Comparison of ENCODE assay signal across 7 mouse cellular contexts in the genomic region with DNA sequence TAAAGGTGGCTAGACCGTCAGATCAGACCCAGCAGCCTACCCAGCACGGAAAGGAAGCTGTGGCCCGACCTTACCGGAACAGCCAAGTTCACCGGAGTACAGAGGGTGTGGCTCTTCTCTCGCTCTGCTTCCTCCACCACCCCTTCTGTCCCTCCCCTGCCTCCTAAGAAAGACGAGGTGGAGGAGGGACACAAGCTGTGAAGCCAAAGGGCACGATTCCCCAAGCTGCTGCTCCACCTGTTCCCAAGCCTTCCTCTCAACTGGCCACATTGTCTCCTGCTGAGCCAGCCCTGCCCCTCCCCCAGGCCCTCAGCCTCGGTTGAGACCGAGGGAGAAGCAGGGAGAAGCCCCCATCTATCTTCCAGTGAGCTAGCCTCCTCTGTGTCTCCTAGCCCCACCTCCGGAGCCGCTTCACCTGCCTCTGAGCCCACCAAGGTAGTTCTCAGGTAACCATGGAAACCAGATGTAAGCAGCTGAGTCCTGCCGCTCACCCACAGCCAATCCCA. TPM values are rescaled to one million over a fixed set of nuclear protein-coding genes. Genes with fewer than 3 reads are reported as not detected.
A peak's percentile ranks its signal among the peaks of the same experiment; 100 is the strongest.
DNase-seq lines count a peak whose midpoint lies in the region; ATAC-seq lines count a peak whose summit lies in the region.

No protein-coding gene starts in this region.

- ATAC-seq in CD4-positive, CD25-positive, alpha-beta regulatory T cell, adult 4 months: peak; percentile 77
- no peak for ATAC-seq in hindbrain, embryonic 13.5 days (ENCODE audit: low FRiP score)
- ATAC-seq in limb, embryonic 13.5 days (ENCODE audit: low FRiP score, low read depth): no peak
- ATAC-seq in midbrain, embryonic 15.5 days (replicated peaks): peak; percentile 63
- ATAC-seq in erythroid progenitor cell, adult 5-6 weeks (replicated peaks; ENCODE audit: low FRiP score, poor library complexity, severe bottlenecking): no peak

- no peaks in the 10 kb centered on the region for H3K27me3 ChIP-seq in hindbrain, embryonic 13.5 days
- no peaks in the 10 kb centered on the region for H3K27me3 ChIP-seq in limb, embryonic 13.5 days
- no peaks in the 10 kb centered on the region for H3K27me3 ChIP-seq in midbrain, embryonic 15.5 days (replicated peaks)

- peaks cover 87% of the 10 kb centered on the region for H3K36me3 ChIP-seq in hindbrain, embryonic 13.5 days
- peaks cover 60% of the 10 kb centered on the region for H3K36me3 ChIP-seq in limb, embryonic 13.5 days
- H3K36me3 ChIP-seq in midbrain, embryonic 15.5 days (replicated peaks): peaks cover 37% of the 10 kb centered on the region

- 0 out of 2 replicates have a peak overlapping the region, but pooled peaks have one; percentile 9 for H3K9ac ChIP-seq in hindbrain, embryonic 13.5 days
- no peak overlapping the region for H3K9ac ChIP-seq in limb, embryonic 13.5 days
- peak overlapping the region; percentile 4; the same call in 1 of the 2 replicates for H3K9ac ChIP-seq in midbrain, embryonic 15.5 days

- peaks cover 23% of the 10 kb centered on the region for H3K4me1 ChIP-seq in hindbrain, embryonic 13.5 days (replicated peaks)
- H3K4me1 ChIP-seq in limb, embryonic 13.5 days: peaks cover 12% of the 10 kb centered on the region
- peaks cover 11% of the 10 kb centered on the region for H3K4me1 ChIP-seq in midbrain, embryonic 15.5 days

- no peaks in the 10 kb centered on the region for H3K9me3 ChIP-seq in hindbrain, embryonic 13.5 days
- H3K9me3 ChIP-seq in limb, embryonic 13.5 days: no peaks in the 10 kb centered on the region
- H3K9me3 ChIP-seq in midbrain, embryonic 15.5 days: no peaks in the 10 kb centered on the region

- DNase-seq in T-cell, adult 2 months (ENCODE audit: low spot score): peak; percentile 53
- DNase-seq in gastrocnemius, adult 8-10 months (ENCODE audit: low spot score in 2 of 2): no peak

- H3K4me2 ChIP-seq in hindbrain, embryonic 13.5 days: 0 out of 2 replicates have a peak overlapping the region, but pooled peaks have one; percentile 19
- H3K4me2 ChIP-seq in limb, embryonic 13.5 days (replicated peaks): peak overlapping the region; percentile 21; the same call in 1 of the 2 replicates
- H3K4me2 ChIP-seq in midbrain, embryonic 15.5 days: no peak overlapping the region

- peak overlapping the region; percentile 64; the same call in 1 of the 2 replicates for H3K27ac ChIP-seq in hindbrain, embryonic 13.5 days
- no peak overlapping the region for H3K27ac ChIP-seq in limb, embryonic 13.5 days
- peak overlapping the region; percentile 35; the same call in 1 of the 2 replicates for H3K27ac ChIP-seq in midbrain, embryonic 15.5 days

- 13% methylated on average over 13 of the region's 13 CpGs for WGBS in hindbrain, embryonic 13.5 days
- 16% methylated on average over 13 of the region's 13 CpGs for WGBS in limb, embryonic 13.5 days
- WGBS in midbrain, embryonic 15.5 days: 13% methylated on average over 13 of the region's 13 CpGs

- H3K4me3 ChIP-seq in hindbrain, embryonic 13.5 days: no peak overlapping the region
- no peak overlapping the region for H3K4me3 ChIP-seq in limb, embryonic 13.5 days
- no peak overlapping the region for H3K4me3 ChIP-seq in midbrain, embryonic 15.5 days

RNA-seq across cellular contexts. Expression of a gene that starts 38.5 kb away (rescaled TPM):
- not detected for polyA plus RNA-seq in CD4-positive, CD25-positive, alpha-beta regulatory T cell, adult 4 months (2017; shearing (Covaris generic))
- polyA plus RNA-seq in hindbrain, embryonic 13.5 days (2015; fragmentation: Nextera tagmentation; extraction: Ambion mirVana): not detected in 2 replicates
- 0.17 TPM in 1 of 2 replicates, not detected in the other for polyA plus RNA-seq in limb, embryonic 13.5 days (2015; fragmentation: Nextera tagmentation; extraction: Ambion mirVana)
- polyA plus RNA-seq in midbrain, embryonic 15.5 days (2015; fragmentation: Nextera tagmentation; extraction: Ambion mirVana): not detected in 2 replicates
- not detected for total RNA-seq in gastrocnemius, adult 8-10 months (2022)
- total RNA-seq in erythroid progenitor cell, adult 5-6 weeks (2015; ENCODE audit: low replicate concordance): not detected in 2 replicates
- total RNA-seq in erythroid progenitor cell, adult 5-6 weeks (2017; ENCODE audit: low replicate concordance): not detected in 2 replicates

RNA-seq across cellular contexts. Expression of a gene that starts 43.0 kb away (rescaled TPM):
- polyA plus RNA-seq in CD4-positive, CD25-positive, alpha-beta regulatory T cell, adult 4 months (2017; shearing (Covaris generic)): 10 to 100 TPM; 34.7 to 38.6 TPM
- 43.7 and 44.2 TPM in 2 replicates for polyA plus RNA-seq in hindbrain, embryonic 13.5 days (2015; fragmentation: Nextera tagmentation; extraction: Ambion mirVana)
- 5.5 and 5.6 TPM in 2 replicates for polyA plus RNA-seq in limb, embryonic 13.5 days (2015; fragmentation: Nextera tagmentation; extraction: Ambion mirVana)
- polyA plus RNA-seq in midbrain, embryonic 15.5 days (2015; fragmentation: Nextera tagmentation; extraction: Ambion mirVana): 58.9 and 62.0 TPM in 2 replicates
- total RNA-seq in gastrocnemius, adult 8-10 months (2022): under 1 TPM; 0.31 to 0.70 (median 0.34) TPM
- 23.4 and 36.0 TPM in 2 replicates for total RNA-seq in erythroid progenitor cell, adult 5-6 weeks (2015; ENCODE audit: low replicate concordance)
- total RNA-seq in erythroid progenitor cell, adult 5-6 weeks (2017; ENCODE audit: low replicate concordance): 4.4 and 5.0 TPM in 2 replicates

RNA-seq across cellular contexts. Expression of a gene that starts 59.9 kb away (rescaled TPM):
- under 1 TPM in 1 of 2 experiments, not detected in 1; 0.28 TPM for polyA plus RNA-seq in CD4-positive, CD25-positive, alpha-beta regulatory T cell, adult 4 months (2017; shearing (Covaris generic))
- 3.4 and 3.5 TPM in 2 replicates for polyA plus RNA-seq in hindbrain, embryonic 13.5 days (2015; fragmentation: Nextera tagmentation; extraction: Ambion mirVana)
- 18.8 and 21.1 TPM in 2 replicates for polyA plus RNA-seq in limb, embryonic 13.5 days (2015; fragmentation: Nextera tagmentation; extraction: Ambion mirVana)
- polyA plus RNA-seq in midbrain, embryonic 15.5 days (2015; fragmentation: Nextera tagmentation; extraction: Ambion mirVana): 2.2 and 2.3 TPM in 2 replicates
- not detected for total RNA-seq in gastrocnemius, adult 8-10 months (2022)
- total RNA-seq in erythroid progenitor cell, adult 5-6 weeks (2015; ENCODE audit: low replicate concordance): not detected in 2 replicates
- not detected in 2 replicates for total RNA-seq in erythroid progenitor cell, adult 5-6 weeks (2017; ENCODE audit: low replicate concordance)

Comparison
In these comparisons a context has a peak if more than half of its experiments do, and no peak if none do; other contexts are left out.
1. ATAC-seq: peak in CD4-positive, CD25-positive, alpha-beta regulatory T cell, adult 4 months (single experiment) and midbrain, embryonic 15.5 days (single experiment); none in hindbrain, embryonic 13.5 days (single experiment), limb, embryonic 13.5 days (single experiment) and erythroid progenitor cell, adult 5-6 weeks (single experiment).